Mouse (Mus musculus) embryonic facial prominence, embryonic 14.5 days (tissue): Measurements from ENCODE around the gene Nubp1. TPM values are rescaled to one million over a fixed set of nuclear protein-coding genes. Genes with fewer than 3 reads are reported as not detected.
A peak's percentile ranks its signal among the peaks of the same experiment; 100 is the strongest.

Experiments used
- ATAC-seq: fragments of 200-750 bp; cut with Nextera tagmentation; 2 replicates; pipeline ENCODE4 v1.8.0; 2017; ENCODE audit warnings: low read depth, moderate number of reproducible peaks, moderate TSS enrichment
- DNase-seq: peaks from one replicate; pipeline ENCODE4 v3.0.0-alpha.2; 2015; ENCODE audit warnings: low spot score
- H3K27ac ChIP-seq: fragments of 300-500 bp; sonication (generic); replicated peaks from 2 replicates; pipeline ENCODE4 v1.5.1; 2014; ENCODE audit warnings: low read depth, mild to moderate bottlenecking, low read length, moderate library complexity
- H3K27me3 ChIP-seq: fragments of 300-500 bp; sonication (generic); replicated peaks from 2 replicates; pipeline ENCODE4 v1.6.1; 2014; ENCODE audit warnings: low read length; ENCODE audit not compliant: control insufficient read depth, insufficient read depth
- H3K36me3 ChIP-seq: fragments of 300-500 bp; sonication (generic); 2 replicates; pipeline ENCODE4 v1.6.1; 2014; ENCODE audit warnings: low read length, mixed read lengths; ENCODE audit not compliant: control insufficient read depth, insufficient read depth
- H3K4me1 ChIP-seq: fragments of 300-500 bp; sonication (generic); 2 replicates; pipeline ENCODE4 v1.6.1; 2014; ENCODE audit warnings: antibody characterized with exemption, low read length; ENCODE audit not compliant: control insufficient read depth, insufficient read depth
- H3K4me2 ChIP-seq: fragments of 300-500 bp; sonication (generic); 2 replicates; pipeline ENCODE4 v1.6.1; 2014; ENCODE audit warnings: low read depth, mild to moderate bottlenecking, low read length, moderate library complexity, mixed read lengths
- H3K4me3 ChIP-seq: fragments of 300-500 bp; sonication (generic); 2 replicates; pipeline ENCODE4 v1.5.1; 2014; ENCODE audit warnings: low read depth, mild to moderate bottlenecking, low read length
- H3K9ac ChIP-seq: fragments of 300-500 bp; sonication (generic); 2 replicates; pipeline ENCODE4 v1.6.1; 2014; ENCODE audit warnings: low read depth, mild to moderate bottlenecking, low read length, moderate library complexity, mixed read lengths
- H3K9me3 ChIP-seq: fragments of 300-500 bp; sonication (generic); 2 replicates; pipeline ENCODE4 v1.6.1; 2016; ENCODE audit warnings: low read length; ENCODE audit not compliant: control insufficient read depth
- WGBS: fragments of 180-500 bp; shearing (Covaris S2); extraction: QIAGEN DNeasy Blood & Tissue Kit; methylation state at CpG from one replicate; pipeline ENCODE4 v1.1.7; 2014; 5-methylcytosine and 5-hydroxymethylcytosine counted together
- polyA plus RNA-seq: library from polyadenylated mRNA; unstranded; fragments of >200 nt; fragmentation: Nextera tagmentation; extraction: Ambion mirVana; gene quantifications from 2 replicates; pipeline ENCODE4 v1.2.1, GENCODE M21; 2014

The Nubp1 gene
- 49.0 and 52.6 TPM in 2 replicates for polyA plus RNA-seq

DNA sequence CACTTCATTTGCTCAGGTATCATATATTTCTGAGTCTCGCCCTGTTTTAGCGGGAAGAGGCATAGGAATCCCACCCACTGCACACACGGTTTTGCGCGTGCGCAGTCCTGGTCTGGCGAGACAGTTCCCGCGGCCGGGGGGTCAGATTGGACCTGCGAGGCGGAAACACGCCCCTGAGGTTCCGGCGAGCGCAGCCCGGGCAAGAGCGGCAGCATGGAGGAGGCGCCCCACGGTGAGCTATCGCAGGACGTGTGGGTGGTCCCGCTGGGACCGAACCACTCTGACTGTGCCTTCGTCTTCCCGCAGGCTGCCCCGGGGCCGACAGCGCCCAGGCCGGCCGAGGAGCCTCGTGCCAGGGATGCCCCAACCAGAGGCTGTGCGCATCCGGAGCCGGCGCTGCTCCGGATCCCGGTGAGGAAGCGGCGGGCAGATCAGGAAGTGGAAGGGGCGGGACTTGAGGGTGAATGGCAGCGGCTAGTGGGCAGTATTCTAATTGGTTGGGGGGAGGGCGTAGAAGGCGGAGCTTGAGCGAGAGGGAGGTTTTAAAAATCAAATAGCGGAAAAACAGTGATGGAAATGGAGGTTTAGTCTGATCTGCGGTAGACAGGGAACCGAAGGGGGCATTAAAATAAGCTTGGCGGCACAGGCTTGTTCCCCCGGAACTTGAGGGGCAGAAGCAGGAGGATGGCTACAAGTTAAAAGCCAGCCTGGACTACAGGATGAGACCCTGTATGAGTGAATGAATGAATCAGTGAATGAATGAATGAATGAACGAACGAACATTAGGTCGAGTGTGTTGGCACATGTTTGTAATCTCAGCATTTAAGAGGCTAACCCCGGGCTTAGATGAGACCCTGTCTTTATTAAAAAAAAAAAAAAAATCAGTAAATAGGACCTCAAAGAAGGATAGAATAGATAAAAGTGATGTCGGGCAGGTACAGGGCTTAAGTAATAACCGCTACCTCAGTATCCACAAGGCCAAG, at the start of gene Nubp1:
Gene Nubp1 (plus strand): TSS at position 185 of the 983 bp plus-strand sequence.
- H3K4me3 ChIP-seq = peak within 1 kb of the TSS; percentile 60
- peaks cover 12% of the 10 kb centered on the region for H3K4me1 ChIP-seq
- H3K4me2 ChIP-seq = peak within 1 kb of the TSS; percentile 73
- peak within 1 kb of the TSS; percentile 89 for H3K27ac ChIP-seq
- ATAC-seq (peak; percentile 98), DNase-seq (peak; percentile 98)
- H3K36me3 ChIP-seq = peaks cover 37% of the 10 kb centered on the region
- no peaks in the 10 kb centered on the region for H3K9me3 ChIP-seq
- no peaks in the 10 kb centered on the region for H3K27me3 ChIP-seq
- H3K9ac ChIP-seq = peak within 1 kb of the TSS; percentile 77
- 3% methylated on average over 46 of the region's 56 CpGs for WGBS

GRCm38 (mm10) chr16:10363061-10363460, 48.7 kb upstream of the Nubp1 start:
- no peak overlapping the region for H3K4me2 ChIP-seq
- H3K27me3 ChIP-seq = no peaks in the 10 kb centered on the region
- no peaks in the 10 kb centered on the region for H3K36me3 ChIP-seq
- no peak for DNase-seq
- no peaks in the 10 kb centered on the region for H3K9me3 ChIP-seq
- no peak overlapping the region for H3K9ac ChIP-seq
- peaks cover 15% of the 10 kb centered on the region; the same call in 1 of the 2 replicates for H3K4me1 ChIP-seq
- H3K4me3 ChIP-seq = no peak overlapping the region
- 46% methylated on average over 1 of the region's 1 CpGs for WGBS
- ATAC-seq = no peak
- no peak overlapping the region for H3K27ac ChIP-seq

DNA sequence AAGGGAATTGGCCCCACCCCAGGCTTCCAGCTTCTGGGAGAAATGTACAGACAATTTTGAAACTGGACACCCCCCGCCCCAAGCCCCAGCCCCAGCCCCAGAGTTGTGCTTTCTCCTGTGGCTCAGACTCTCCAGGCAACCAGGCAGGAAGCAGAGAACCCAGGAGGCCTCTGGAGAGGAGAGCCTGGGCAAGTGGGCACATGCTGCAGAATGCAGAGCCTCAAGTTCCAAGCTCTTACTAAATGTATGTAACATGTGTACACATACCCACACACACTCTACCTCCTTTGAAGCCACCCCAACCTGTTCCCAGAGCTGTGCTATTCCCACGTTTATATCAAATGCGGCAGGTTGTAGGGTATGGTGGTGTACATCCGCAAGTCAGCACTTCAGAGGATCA, 46.0 kb upstream of the Nubp1 start:
- Histone ChIP-seq H3K36me3 (no peaks in the 10 kb centered on the region), H3K4me2 (no peak overlapping the region), H3K9me3 (no peaks in the 10 kb centered on the region), H3K27ac (peak overlapping the region; percentile 86), H3K4me3 (no peak overlapping the region), H3K4me1 (peaks cover 15% of the 10 kb centered on the region; the same call in 1 of the 2 replicates), H3K9ac (no peak overlapping the region), H3K27me3 (no peaks in the 10 kb centered on the region)
- peak; percentile 71 for DNase-seq
- 63% methylated on average over 4 of the region's 4 CpGs for WGBS
- peak; percentile 81 for ATAC-seq

GRCm38 (mm10) chr16:10366240-10367217, 45.2 kb upstream of the Nubp1 start:
- Histone ChIP-seq H3K9ac (no peak overlapping the region; the same call in 1 of the 2 replicates), H3K4me3 (no peak overlapping the region), H3K4me1 (peaks cover 15% of the 10 kb centered on the region; the same call in 1 of the 2 replicates), H3K36me3 (no peaks in the 10 kb centered on the region), H3K27ac (peak overlapping the region; percentile 86), H3K4me2 (no peak overlapping the region), H3K9me3 (no peaks in the 10 kb centered on the region), H3K27me3 (no peaks in the 10 kb centered on the region)
- 67% methylated on average over 14 of the region's 14 CpGs for WGBS
- DNase-seq (peak; percentile 81), ATAC-seq (peak; percentile 77)

- WGBS = 64% methylated on average over 3 of the region's 3 CpGs
- Histone ChIP-seq H3K36me3 (no peaks in the 10 kb centered on the region), H3K27me3 (no peaks in the 10 kb centered on the region), H3K4me3 (no peak overlapping the region), H3K4me1 (peaks cover 15% of the 10 kb centered on the region), H3K27ac (no peak overlapping the region), H3K4me2 (no peak overlapping the region), H3K9ac (no peak overlapping the region), H3K9me3 (no peaks in the 10 kb centered on the region)
- no peak for DNase-seq
- no peak for ATAC-seq
Observed at GRCm38 (mm10) chr16:10369468-10369934, 42.2 kb upstream of the Nubp1 start.

GRCm38 (mm10) chr16:10369996-10370395, 41.8 kb upstream of the Nubp1 start:
- WGBS = 88% methylated on average over 1 of the region's 1 CpGs
- H3K4me3 ChIP-seq = no peak overlapping the region
- no peaks in the 10 kb centered on the region for H3K9me3 ChIP-seq
- no peak overlapping the region for H3K9ac ChIP-seq
- no peaks in the 10 kb centered on the region for H3K36me3 ChIP-seq
- no peak overlapping the region for H3K27ac ChIP-seq
- no peak for DNase-seq
- ATAC-seq = no peak
- H3K27me3 ChIP-seq = no peaks in the 10 kb centered on the region
- H3K4me1 ChIP-seq = peaks cover 15% of the 10 kb centered on the region
- no peak overlapping the region for H3K4me2 ChIP-seq

GRCm38 (mm10) chr16:10372372-10372771, 39.4 kb upstream of the Nubp1 start:
- ATAC-seq (no peak), DNase-seq (no peak)
- Histone ChIP-seq H3K9me3 (no peaks in the 10 kb centered on the region), H3K4me3 (no peak overlapping the region), H3K9ac (no peak overlapping the region), H3K4me1 (no peaks in the 10 kb centered on the region; the same call in none of the 2 replicates), H3K27ac (no peak overlapping the region), H3K27me3 (no peaks in the 10 kb centered on the region), H3K36me3 (no peaks in the 10 kb centered on the region), H3K4me2 (no peak overlapping the region)
- WGBS = 70% methylated on average over 4 of the region's 4 CpGs
